Mouse (Mus musculus): ENCODE results near the gene Gstm6. TPM values are rescaled to one million over a fixed set of nuclear protein-coding genes. Genes with fewer than 3 reads are reported as not detected.
A peak's percentile ranks its signal among the peaks of the same experiment; 100 is the strongest.

The Gstm6 gene
- polyA plus RNA-seq, 1 experiment: 3.7 TPM

GRCm38 (mm10) chr3:107945729-107946128 is 2.2 kb upstream of the Gstm6 start:
- Histone ChIP-seq H3K4me3 (ENCODE audit: insufficient read depth, low read length) (no peak overlapping the region), H3K4me1 (ENCODE audit: control insufficient read depth, insufficient read depth, low read length) (no peaks in the 10 kb centered on the region), H3K27ac (ENCODE audit: insufficient read depth, low read length) (no peak overlapping the region)
- TF ChIP-seq POLR2A (IDR thresholded peaks at IDR 0.05; ENCODE audit: low read depth, low read length) (no peak), CTCF (IDR thresholded peaks at IDR 0.05; ENCODE audit: borderline replicate concordance, insufficient read depth, low read length) (no peak)

DNA sequence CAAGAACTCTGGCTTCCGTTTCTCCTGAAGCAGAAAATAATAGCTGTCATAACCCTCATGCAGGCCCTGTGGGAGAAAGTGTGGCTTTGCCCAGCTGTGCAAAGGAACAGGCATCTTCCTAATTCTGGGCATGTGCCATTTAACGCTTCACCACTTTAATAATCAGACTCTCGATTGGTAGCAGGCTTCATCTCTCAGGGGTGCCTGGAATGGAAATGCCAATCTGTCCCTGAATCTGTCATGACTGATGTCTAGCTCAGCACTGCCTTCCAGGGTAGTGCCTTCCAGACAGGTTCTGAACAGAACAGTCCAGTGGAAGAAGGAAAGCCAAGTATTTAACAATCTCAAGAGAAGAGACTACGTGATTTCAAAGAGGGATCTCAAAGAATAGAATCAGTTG is 2.3 kb downstream of the Gstm6 start:
- H3K27ac ChIP-seq (ENCODE audit: insufficient read depth, low read length): no peak overlapping the region
- no peak for TF ChIP-seq CTCF (IDR thresholded peaks at IDR 0.05; ENCODE audit: borderline replicate concordance, insufficient read depth, low read length)
- TF ChIP-seq POLR2A (IDR thresholded peaks at IDR 0.05; ENCODE audit: low read depth, low read length): no peak
- H3K4me3 ChIP-seq (ENCODE audit: insufficient read depth, low read length): no peak overlapping the region
- peaks cover 11% of the 10 kb centered on the region; the same call in 1 of the 2 replicates for H3K4me1 ChIP-seq (ENCODE audit: control insufficient read depth, insufficient read depth, low read length)

- Histone ChIP-seq H3K4me3 (ENCODE audit: insufficient read depth, low read length) (no peak overlapping the region), H3K4me1 (ENCODE audit: control insufficient read depth, insufficient read depth, low read length) (peaks cover 11% of the 10 kb centered on the region; the same call in 1 of the 2 replicates), H3K27ac (ENCODE audit: insufficient read depth, low read length) (peak overlapping the region; percentile 63)
- TF ChIP-seq CTCF (IDR thresholded peaks at IDR 0.05; ENCODE audit: borderline replicate concordance, insufficient read depth, low read length): no peak
- no peak for TF ChIP-seq POLR2A (IDR thresholded peaks at IDR 0.05; ENCODE audit: low read depth, low read length)
These were observed 3.0 kb downstream of the Gstm6 start for GRCm38 (mm10) chr3:107940524-107940923.

DNA sequence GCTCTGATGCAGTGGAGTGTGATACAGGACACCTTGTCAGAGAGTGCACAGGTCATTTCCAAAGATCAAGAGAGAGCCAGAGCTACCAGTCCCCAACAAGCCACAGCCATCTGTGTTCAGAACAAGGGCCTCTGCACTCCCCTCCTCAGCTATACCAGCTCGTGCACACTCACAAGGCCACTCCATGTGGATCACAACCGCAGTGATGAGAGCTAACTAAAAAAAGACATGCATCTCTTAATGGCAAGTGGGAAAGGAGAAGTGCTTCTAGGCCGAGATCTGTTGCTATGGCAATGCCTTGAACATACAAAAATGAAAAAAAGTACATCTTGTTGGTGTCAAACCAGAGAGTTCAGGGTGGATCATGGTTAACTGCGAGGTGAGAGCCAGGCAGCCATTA is 3.7 kb downstream of the Gstm6 start:
- Histone ChIP-seq H3K4me3 (ENCODE audit: insufficient read depth, low read length) (no peak overlapping the region), H3K27ac (ENCODE audit: insufficient read depth, low read length) (peak overlapping the region; percentile 63), H3K4me1 (ENCODE audit: control insufficient read depth, insufficient read depth, low read length) (peaks cover 11% of the 10 kb centered on the region; the same call in 1 of the 2 replicates)
- TF ChIP-seq CTCF (IDR thresholded peaks at IDR 0.05; ENCODE audit: borderline replicate concordance, insufficient read depth, low read length): no peak
- no peak for TF ChIP-seq POLR2A (IDR thresholded peaks at IDR 0.05; ENCODE audit: low read depth, low read length)

- TF ChIP-seq POLR2A (IDR thresholded peaks at IDR 0.05; ENCODE audit: low read depth, low read length) (no peak), CTCF (IDR thresholded peaks at IDR 0.05; ENCODE audit: borderline replicate concordance, insufficient read depth, low read length) (peak; percentile 89; the same call in 1 of the 2 replicates)
- H3K4me3 ChIP-seq (ENCODE audit: insufficient read depth, low read length): no peak overlapping the region
- peaks cover 11% of the 10 kb centered on the region; the same call in 1 of the 2 replicates for H3K4me1 ChIP-seq (ENCODE audit: control insufficient read depth, insufficient read depth, low read length)
- H3K27ac ChIP-seq (ENCODE audit: insufficient read depth, low read length): peak overlapping the region; percentile 63
These were observed 4.1 kb downstream of the Gstm6 start for GRCm38 (mm10) chr3:107939403-107939802.

- TF ChIP-seq CTCF (IDR thresholded peaks at IDR 0.05; ENCODE audit: borderline replicate concordance, insufficient read depth, low read length): no peak
- no peak for TF ChIP-seq POLR2A (IDR thresholded peaks at IDR 0.05; ENCODE audit: low read depth, low read length)
- Histone ChIP-seq H3K4me1 (ENCODE audit: control insufficient read depth, insufficient read depth, low read length) (peaks cover 11% of the 10 kb centered on the region; the same call in 1 of the 2 replicates), H3K27ac (ENCODE audit: insufficient read depth, low read length) (no peak overlapping the region), H3K4me3 (ENCODE audit: insufficient read depth, low read length) (no peak overlapping the region)
These were observed 7.7 kb downstream of the Gstm6 start for GRCm38 (mm10) chr3:107935888-107936287.

- H3K27ac ChIP-seq (ENCODE audit: insufficient read depth, low read length): 0 out of 2 replicates have a peak overlapping the region, but pooled peaks have one; percentile 3
- H3K4me3 ChIP-seq (ENCODE audit: insufficient read depth, low read length): no peak overlapping the region
- no peak for TF ChIP-seq POLR2A (IDR thresholded peaks at IDR 0.05; ENCODE audit: low read depth, low read length)
- no peak for TF ChIP-seq CTCF (IDR thresholded peaks at IDR 0.05; ENCODE audit: borderline replicate concordance, insufficient read depth, low read length)
- peaks cover 7% of the 10 kb centered on the region; the same call in 1 of the 2 replicates for H3K4me1 ChIP-seq (ENCODE audit: control insufficient read depth, insufficient read depth, low read length)
These were observed 8.3 kb downstream of the Gstm6 start for GRCm38 (mm10) chr3:107935268-107935667.

DNA sequence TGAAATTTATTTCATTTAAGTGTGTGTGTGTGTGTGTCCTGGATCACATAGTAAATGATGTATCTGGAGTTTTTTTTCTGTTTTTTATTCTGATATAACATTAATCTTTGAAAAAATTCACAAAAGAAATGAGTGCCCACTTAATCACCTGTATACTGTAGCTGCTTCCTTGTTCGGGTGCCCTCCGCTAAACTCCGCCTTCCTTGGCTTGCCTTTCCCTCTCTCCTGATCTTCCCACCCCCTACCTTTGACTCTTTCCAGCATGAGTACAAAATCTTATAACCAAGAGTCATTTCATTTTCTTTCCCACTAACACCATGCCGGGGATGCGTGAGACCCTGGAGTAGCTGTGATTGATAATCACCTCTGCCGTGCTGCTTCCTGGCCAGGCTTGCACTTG is 11.4 kb downstream of the Gstm6 start:
- H3K4me1 ChIP-seq (ENCODE audit: control insufficient read depth, insufficient read depth, low read length): peaks cover 3% of the 10 kb centered on the region; the same call in 1 of the 2 replicates
- H3K27ac ChIP-seq (ENCODE audit: insufficient read depth, low read length): no peak overlapping the region
- no peak overlapping the region for H3K4me3 ChIP-seq (ENCODE audit: insufficient read depth, low read length)
- TF ChIP-seq CTCF (IDR thresholded peaks at IDR 0.05; ENCODE audit: borderline replicate concordance, insufficient read depth, low read length) (no peak), POLR2A (IDR thresholded peaks at IDR 0.05; ENCODE audit: low read depth, low read length) (no peak)

GRCm38 (mm10) chr3:107931670-107932069 is 11.9 kb downstream of the Gstm6 start, which contains the start of gene Gstm7:
TSS of gene Gstm7 (minus strand) at chr3:107931817.
- no peak within 1 kb of the TSS for H3K27ac ChIP-seq (ENCODE audit: insufficient read depth, low read length)
- no peak for TF ChIP-seq CTCF (IDR thresholded peaks at IDR 0.05; ENCODE audit: borderline replicate concordance, insufficient read depth, low read length)
- no peak for TF ChIP-seq POLR2A (IDR thresholded peaks at IDR 0.05; ENCODE audit: low read depth, low read length)

DNA sequence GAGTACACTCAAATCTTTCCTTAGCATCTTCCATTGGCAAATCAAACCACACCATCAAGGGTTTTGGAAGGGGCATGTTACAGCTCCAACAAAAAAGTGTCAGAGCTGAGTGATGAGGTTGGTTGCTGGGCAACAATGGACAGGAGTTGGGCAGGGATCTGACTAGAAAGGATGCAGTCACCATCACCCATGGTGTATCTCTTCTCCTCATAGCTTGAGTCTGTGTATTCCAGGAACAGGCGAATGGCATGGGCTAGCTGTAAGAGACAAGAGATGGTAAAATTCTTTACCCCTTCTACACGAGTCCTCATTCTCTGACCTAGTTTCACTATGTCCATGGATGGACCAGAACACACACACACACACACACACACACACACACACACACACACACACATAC is 12.4 kb downstream of the Gstm6 start:
- Histone ChIP-seq H3K4me1 (ENCODE audit: control insufficient read depth, insufficient read depth, low read length) (peaks cover 3% of the 10 kb centered on the region; the same call in 1 of the 2 replicates), H3K27ac (ENCODE audit: insufficient read depth, low read length) (no peak overlapping the region), H3K4me3 (ENCODE audit: insufficient read depth, low read length) (no peak overlapping the region)
- TF ChIP-seq CTCF (IDR thresholded peaks at IDR 0.05; ENCODE audit: borderline replicate concordance, insufficient read depth, low read length): no peak

More at GRCm38 (mm10) chr3:107931670-107932069, 11.9 kb downstream of the Gstm6 start, which contains the start of gene Gstm7:
- no peak within 1 kb of the TSS for H3K4me3 ChIP-seq (ENCODE audit: insufficient read depth, low read length)
- peaks cover 3% of the 10 kb centered on the region; the same call in 1 of the 2 replicates for H3K4me1 ChIP-seq (ENCODE audit: control insufficient read depth, insufficient read depth, low read length)
